Mouse (Mus musculus) midbrain, embryonic 15.5 days (tissue): Measurements from ENCODE around the gene Olfr231. TPM values are rescaled to one million over a fixed set of nuclear protein-coding genes. Genes with fewer than 3 reads are reported as not detected.

Source experiments
- ATAC-seq: fragments of 200-750 bp; cut with Nextera tagmentation; replicated peaks from 2 replicates; pipeline ENCODE4 v1.8.0; 2017; ENCODE audit warnings: moderate TSS enrichment
- H3K27ac ChIP-seq: fragments of 300-500 bp; sonication (generic); 2 replicates; pipeline ENCODE4 v1.5.1; 2015; ENCODE audit warnings: mild to moderate bottlenecking, inconsistent platforms
- H3K27me3 ChIP-seq: fragments of 300-500 bp; sonication (generic); replicated peaks from 2 replicates; pipeline ENCODE4 v1.6.1; 2015; ENCODE audit warnings: inconsistent platforms
- H3K36me3 ChIP-seq: fragments of 300-500 bp; sonication (generic); replicated peaks from 2 replicates; pipeline ENCODE4 v1.6.1; 2015; ENCODE audit warnings: inconsistent platforms
- H3K4me1 ChIP-seq: fragments of 300-500 bp; sonication (generic); 2 replicates; pipeline ENCODE4 v1.6.1; 2015; ENCODE audit warnings: inconsistent platforms
- H3K4me2 ChIP-seq: fragments of 300-500 bp; sonication (generic); 2 replicates; pipeline ENCODE4 v1.6.1; 2015; ENCODE audit warnings: inconsistent platforms, mild to moderate bottlenecking, moderate library complexity
- H3K4me3 ChIP-seq: fragments of 300-500 bp; sonication (generic); 2 replicates; pipeline ENCODE4 v1.5.1; 2015; ENCODE audit warnings: mild to moderate bottlenecking, inconsistent platforms
- H3K9ac ChIP-seq: fragments of 300-500 bp; sonication (generic); 2 replicates; pipeline ENCODE4 v1.6.1; 2015; ENCODE audit warnings: mild to moderate bottlenecking, inconsistent platforms
- H3K9me3 ChIP-seq: fragments of 300-500 bp; sonication (generic); 2 replicates; pipeline ENCODE4 v1.6.1; 2016; ENCODE audit warnings: inconsistent platforms
- WGBS: fragments of 180-500 bp; shearing (Covaris S2); methylation state at CpG from one replicate; pipeline ENCODE4 v1.1.7; 2015; ENCODE audit warnings: mixed read lengths; 5-methylcytosine and 5-hydroxymethylcytosine counted together
- polyA plus RNA-seq: library from polyadenylated mRNA; unstranded; fragments of >200 nt; fragmentation: Nextera tagmentation; extraction: Ambion mirVana; gene quantifications from 2 replicates; pipeline ENCODE4 v1.2.1, GENCODE M21; 2015

The Olfr231 gene
- polyA plus RNA-seq, result not detected in 2 replicates

- H3K9me3 ChIP-seq, result no peaks in the 10 kb centered on the region
- H3K27me3 ChIP-seq, result no peaks in the 10 kb centered on the region
- no peak within 1 kb of the TSS for H3K27ac ChIP-seq
- H3K4me3 ChIP-seq, result no peak within 1 kb of the TSS
- no peak within 1 kb of the TSS for H3K4me2 ChIP-seq
- no peaks in the 10 kb centered on the region for H3K4me1 ChIP-seq
- ATAC-seq, result no peak
- H3K36me3 ChIP-seq, result no peaks in the 10 kb centered on the region
- no peak within 1 kb of the TSS for H3K9ac ChIP-seq
- 54% methylated on average over 2 of the region's 2 CpGs for WGBS
These were observed at the start of gene Olfr231 for GRCm38 (mm10) chr1:174121062-174121461. Gene Olfr231, minus strand, starts transcription at chr1:174121162.

GRCm38 (mm10) chr1:174169024-174169423 is 48.1 kb upstream of the Olfr231 start:
- no peak for ATAC-seq
- H3K27ac ChIP-seq, result no peak overlapping the region

GRCm38 (mm10) chr1:174159095-174159494 is 38.1 kb upstream of the Olfr231 start:
- no peaks in the 10 kb centered on the region for H3K27me3 ChIP-seq
- H3K27ac ChIP-seq, result no peak overlapping the region
- ATAC-seq, result no peak
- no peak overlapping the region for H3K4me3 ChIP-seq
- no peaks in the 10 kb centered on the region for H3K36me3 ChIP-seq
- no peak overlapping the region for H3K9ac ChIP-seq
- H3K4me1 ChIP-seq, result no peaks in the 10 kb centered on the region
- no peak overlapping the region for H3K4me2 ChIP-seq
- no peaks in the 10 kb centered on the region for H3K9me3 ChIP-seq
- WGBS, result 96% methylated on average over 10 of the region's 10 CpGs

More at GRCm38 (mm10) chr1:174169024-174169423, 48.1 kb upstream of the Olfr231 start:
- Histone ChIP-seq H3K36me3 (no peaks in the 10 kb centered on the region), H3K4me2 (no peak overlapping the region), H3K27me3 (no peaks in the 10 kb centered on the region), H3K4me1 (no peaks in the 10 kb centered on the region), H3K4me3 (no peak overlapping the region), H3K9ac (no peak overlapping the region), H3K9me3 (no peaks in the 10 kb centered on the region)

GRCm38 (mm10) chr1:174158512-174158911 is 37.5 kb upstream of the Olfr231 start:
- H3K36me3 ChIP-seq, result no peaks in the 10 kb centered on the region
- no peaks in the 10 kb centered on the region for H3K9me3 ChIP-seq
- ATAC-seq, result no peak
- H3K27ac ChIP-seq, result no peak overlapping the region
- H3K27me3 ChIP-seq, result no peaks in the 10 kb centered on the region
- H3K4me1 ChIP-seq, result no peaks in the 10 kb centered on the region
- no peak overlapping the region for H3K9ac ChIP-seq
- H3K4me2 ChIP-seq, result no peak overlapping the region
- no peak overlapping the region for H3K4me3 ChIP-seq
- WGBS, result 91% methylated on average over 1 of the region's 1 CpGs

- Histone ChIP-seq H3K4me3 (no peak overlapping the region), H3K9me3 (no peaks in the 10 kb centered on the region), H3K9ac (no peak overlapping the region), H3K27me3 (no peaks in the 10 kb centered on the region), H3K36me3 (no peaks in the 10 kb centered on the region), H3K4me2 (no peak overlapping the region), H3K4me1 (no peaks in the 10 kb centered on the region), H3K27ac (no peak overlapping the region)
- no peak for ATAC-seq
- WGBS, result 90% methylated on average over 3 of the region's 3 CpGs
These were observed 36.7 kb upstream of the Olfr231 start for GRCm38 (mm10) chr1:174157622-174158021.

GRCm38 (mm10) chr1:174155333-174155732 is 34.4 kb upstream of the Olfr231 start, which contains the start of gene Olfr420:
Gene Olfr420, plus strand, starts transcription at chr1:174155633.
- Histone ChIP-seq H3K4me1 (no peaks in the 10 kb centered on the region), H3K9me3 (no peaks in the 10 kb centered on the region), H3K27ac (no peak within 1 kb of the TSS), H3K4me3 (no peak within 1 kb of the TSS), H3K27me3 (no peaks in the 10 kb centered on the region), H3K4me2 (no peak within 1 kb of the TSS), H3K36me3 (no peaks in the 10 kb centered on the region), H3K9ac (no peak within 1 kb of the TSS)
- no peak for ATAC-seq
- 84% methylated on average over 1 of the region's 1 CpGs for WGBS

GRCm38 (mm10) chr1:174149289-174149688 is 28.3 kb upstream of the Olfr231 start:
- Histone ChIP-seq H3K4me2 (no peak overlapping the region), H3K9ac (no peak overlapping the region), H3K4me3 (no peak overlapping the region), H3K36me3 (no peaks in the 10 kb centered on the region), H3K27ac (no peak overlapping the region), H3K9me3 (no peaks in the 10 kb centered on the region), H3K27me3 (no peaks in the 10 kb centered on the region), H3K4me1 (no peaks in the 10 kb centered on the region)
- WGBS, result 76% methylated on average over 2 of the region's 2 CpGs
- ATAC-seq, result no peak

GRCm38 (mm10) chr1:174146696-174147095 is 25.7 kb upstream of the Olfr231 start:
- Histone ChIP-seq H3K27me3 (no peaks in the 10 kb centered on the region), H3K27ac (no peak overlapping the region), H3K36me3 (no peaks in the 10 kb centered on the region), H3K9me3 (no peaks in the 10 kb centered on the region), H3K4me1 (no peaks in the 10 kb centered on the region), H3K4me3 (no peak overlapping the region), H3K9ac (no peak overlapping the region), H3K4me2 (no peak overlapping the region)
- 77% methylated on average over 1 of the region's 1 CpGs for WGBS
- ATAC-seq, result no peak

GRCm38 (mm10) chr1:174141384-174141783 is 20.4 kb upstream of the Olfr231 start:
- Histone ChIP-seq H3K4me2 (no peak overlapping the region), H3K9ac (no peak overlapping the region), H3K27ac (no peak overlapping the region), H3K9me3 (no peaks in the 10 kb centered on the region), H3K36me3 (no peaks in the 10 kb centered on the region), H3K4me1 (no peaks in the 10 kb centered on the region), H3K4me3 (no peak overlapping the region), H3K27me3 (no peaks in the 10 kb centered on the region)
- whole genome bisulfite sequencing, result 75% methylated on average over 2 of the region's 2 CpGs
- no peak for ATAC-seq

- ATAC-seq, result no peak
- WGBS, result 42% methylated on average over 3 of the region's 3 CpGs
- H3K9ac ChIP-seq, result no peak overlapping the region
- no peak overlapping the region for H3K4me2 ChIP-seq
- no peaks in the 10 kb centered on the region for H3K4me1 ChIP-seq
- no peaks in the 10 kb centered on the region for H3K36me3 ChIP-seq
- H3K27me3 ChIP-seq, result no peaks in the 10 kb centered on the region
- no peak overlapping the region for H3K4me3 ChIP-seq
- H3K27ac ChIP-seq, result no peak overlapping the region
- H3K9me3 ChIP-seq, result no peaks in the 10 kb centered on the region
These were observed 11.0 kb upstream of the Olfr231 start for GRCm38 (mm10) chr1:174131999-174132398.

- Histone ChIP-seq H3K27me3 (no peaks in the 10 kb centered on the region), H3K4me2 (no peak within 1 kb of the TSS), H3K36me3 (no peaks in the 10 kb centered on the region), H3K4me3 (no peak within 1 kb of the TSS), H3K27ac (no peak within 1 kb of the TSS), H3K9ac (no peak within 1 kb of the TSS), H3K9me3 (no peaks in the 10 kb centered on the region), H3K4me1 (no peaks in the 10 kb centered on the region)
- ATAC-seq, result no peak
- 72% methylated on average over 3 of the region's 3 CpGs for WGBS
These were observed 10.3 kb upstream of the Olfr231 start, which contains the start of gene Olfr424 for GRCm38 (mm10) chr1:174131217-174131616. Gene Olfr424, plus strand, starts transcription at chr1:174131517.

- no peaks in the 10 kb centered on the region for H3K4me1 ChIP-seq
- 65% methylated on average over 2 of the region's 2 CpGs for WGBS
- H3K9me3 ChIP-seq, result no peaks in the 10 kb centered on the region
- no peak overlapping the region for H3K27ac ChIP-seq
- ATAC-seq, result no peak
- H3K27me3 ChIP-seq, result no peaks in the 10 kb centered on the region
- H3K9ac ChIP-seq, result no peak overlapping the region
- no peak overlapping the region for H3K4me3 ChIP-seq
- no peak overlapping the region for H3K4me2 ChIP-seq
- H3K36me3 ChIP-seq, result no peaks in the 10 kb centered on the region
These were observed 17.2 kb downstream of the Olfr231 start for GRCm38 (mm10) chr1:174103735-174104134.

GRCm38 (mm10) chr1:174096591-174096990 is 24.4 kb downstream of the Olfr231 start, which contains the start of gene Olfr427:
Gene Olfr427, plus strand, starts transcription at chr1:174096891.
- H3K9me3 ChIP-seq, result no peaks in the 10 kb centered on the region
- no peak within 1 kb of the TSS for H3K4me3 ChIP-seq
- no peak within 1 kb of the TSS for H3K27ac ChIP-seq
- ATAC-seq, result no peak
- H3K4me1 ChIP-seq, result no peaks in the 10 kb centered on the region
- WGBS, result 88% methylated on average over 1 of the region's 1 CpGs
- H3K4me2 ChIP-seq, result no peak within 1 kb of the TSS
- H3K36me3 ChIP-seq, result no peaks in the 10 kb centered on the region
- H3K9ac ChIP-seq, result no peak within 1 kb of the TSS
- H3K27me3 ChIP-seq, result no peaks in the 10 kb centered on the region
